Mouse (Mus musculus): Measurements from ENCODE around the gene Met.
A peak's percentile ranks its signal among the peaks of the same experiment; 100 is the strongest.

Gene Met

DNA sequence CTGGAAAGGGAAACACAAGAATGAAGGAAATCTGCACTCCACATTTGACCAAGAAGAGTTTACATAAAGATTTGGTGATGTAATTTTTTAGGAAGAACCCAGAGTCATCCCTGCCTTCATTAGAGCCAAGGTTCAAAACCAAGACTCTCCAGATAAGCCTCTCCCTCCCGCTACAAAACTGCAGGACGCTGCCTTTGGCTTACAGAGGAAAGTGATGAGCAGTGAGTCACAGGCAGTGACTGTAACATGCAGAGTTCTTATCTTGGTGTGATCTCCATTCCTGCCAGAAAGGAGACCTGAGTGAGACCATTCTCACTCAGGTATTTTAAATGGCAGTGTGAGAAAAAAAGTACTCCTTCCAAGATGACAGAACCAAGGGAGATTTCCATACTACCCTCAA is 137.9 kb downstream of the Met start:
- peak; percentile 54 for DNase-seq (ENCODE audit: low read depth, low spot score)

DNA sequence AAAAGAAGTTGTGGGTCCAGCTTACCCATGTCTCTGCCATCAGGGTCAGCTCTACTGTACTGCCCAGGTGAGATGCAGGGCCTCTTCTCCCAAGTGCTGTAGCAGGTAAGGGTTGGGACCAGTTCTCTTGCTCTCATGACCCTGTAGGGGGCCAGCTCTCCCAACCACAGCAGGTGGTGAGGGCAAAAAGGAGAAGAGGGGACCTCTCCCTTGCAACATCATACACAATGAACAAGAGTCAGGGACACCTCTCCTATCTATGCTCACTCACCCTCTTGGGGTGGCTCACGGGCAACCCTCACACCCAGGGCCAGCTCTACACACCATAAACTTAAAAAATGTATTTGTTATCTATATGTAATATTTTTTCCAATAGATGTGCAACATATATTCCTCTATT is 143.3 kb downstream of the Met start:
- no peak for DNase-seq (ENCODE audit: low read depth, low spot score)

DNA sequence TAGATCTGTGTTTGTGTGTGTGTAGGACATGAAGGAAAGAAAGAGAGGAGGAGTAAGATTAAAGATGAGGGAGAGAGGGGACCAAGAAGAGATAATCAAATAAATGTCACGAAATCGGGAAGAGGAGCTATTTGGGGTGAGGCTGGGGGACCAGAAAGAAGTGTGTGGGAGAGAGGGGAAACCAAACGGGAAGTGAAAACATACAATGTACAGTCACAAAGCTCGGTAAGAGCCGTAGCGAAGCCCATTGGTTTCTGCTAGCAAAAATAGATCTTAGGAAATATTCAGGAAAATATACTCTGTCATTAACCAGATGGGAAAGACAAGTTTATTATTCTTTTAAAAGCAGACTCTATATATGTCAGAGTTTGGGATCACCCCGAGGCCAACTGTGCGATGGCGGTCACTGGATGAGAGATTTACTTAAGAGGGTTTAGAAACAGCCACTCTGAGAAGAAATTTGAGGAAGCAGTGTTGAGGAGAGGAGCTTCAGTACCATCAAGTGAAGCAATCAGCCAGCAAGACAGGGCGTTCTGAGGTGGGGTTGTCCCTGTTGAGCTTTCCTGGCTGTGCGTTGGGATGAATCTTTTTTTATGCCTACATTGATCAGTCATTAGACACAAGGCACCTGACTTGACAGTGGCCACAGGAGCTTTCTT is 147.9 kb downstream of the Met start:
- DNase-seq (ENCODE audit: low read depth, low spot score): no peak

DNA sequence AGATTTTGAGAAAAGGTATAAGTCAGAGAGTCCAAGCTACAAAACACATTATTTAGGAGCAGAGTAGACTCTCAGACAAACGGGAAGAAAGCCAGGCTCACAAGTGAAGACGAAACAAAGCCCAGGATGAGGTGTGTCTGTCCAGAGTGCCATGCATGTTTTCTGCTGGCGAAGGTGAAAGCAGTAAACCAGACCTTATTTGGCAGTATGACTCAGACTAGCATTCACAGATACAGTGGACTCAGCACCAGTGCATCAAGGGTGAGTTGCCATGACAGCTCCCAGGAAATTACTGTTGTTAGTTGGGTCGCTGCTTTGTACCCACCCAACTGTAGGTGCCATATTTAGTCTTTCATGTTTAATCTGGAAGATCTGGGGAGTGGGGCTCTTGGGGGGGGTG is 149.1 kb downstream of the Met start:
- DNase-seq (ENCODE audit: low read depth, low spot score): peak; percentile 68

DNA sequence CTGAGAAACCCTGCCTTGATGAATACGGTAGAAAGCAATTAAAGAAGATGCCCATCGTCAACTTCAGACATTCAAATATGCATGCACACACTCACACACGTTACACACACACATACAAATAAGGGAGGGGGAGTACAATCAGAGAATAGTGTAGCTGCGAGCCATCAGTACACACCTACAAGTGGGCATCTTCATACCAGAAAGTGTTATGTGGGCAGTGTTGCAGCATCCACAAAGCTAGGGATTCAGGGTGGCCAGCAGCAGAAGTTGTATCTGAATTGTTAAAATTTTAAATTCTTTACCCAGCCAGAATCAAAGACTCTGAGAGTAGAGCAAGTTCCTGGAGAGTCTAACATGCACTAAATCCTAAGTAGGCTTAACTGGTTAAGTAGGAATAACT is 157.2 kb downstream of the Met start:
- DNase-seq (ENCODE audit: low read depth, low spot score): no peak

DNA sequence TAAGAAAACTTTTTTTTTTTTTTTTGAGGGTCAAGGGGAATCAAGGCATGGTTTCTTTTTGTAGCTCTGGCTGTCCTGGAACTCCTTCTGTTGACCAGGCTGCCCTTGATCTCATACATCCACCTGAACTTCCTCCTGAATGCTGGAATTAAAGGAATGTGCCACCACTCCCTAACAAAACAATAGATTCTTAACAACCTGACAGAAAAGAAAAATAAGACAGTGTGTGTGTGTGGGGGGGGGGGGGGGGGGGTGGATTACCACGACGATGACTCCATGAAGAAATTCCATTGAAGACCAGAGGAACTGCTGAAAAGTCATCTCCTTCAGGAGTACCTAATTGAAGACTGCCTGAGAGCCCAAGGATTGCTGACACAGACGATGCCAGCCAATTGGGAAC is 157.8 kb downstream of the Met start:
- no peak for DNase-seq (ENCODE audit: low read depth, low spot score)

Measured in 3T3-L1 (cell line).